Mouse (Mus musculus): ENCODE results near the gene Orm3. TPM values are rescaled to one million over a fixed set of nuclear protein-coding genes. Genes with fewer than 3 reads are reported as not detected.
"Not testable (repeated sequence)": the region's sequence is repeated elsewhere in the genome, so short reads cannot be mapped to it uniquely, and the experiment has no call there.

Orm3 gene
- polyA plus RNA-seq, 1 experiment: not detected

- Histone ChIP-seq H3K27ac (ENCODE audit: control insufficient read depth, insufficient read depth, low read depth, low read length) (no peak overlapping the region), H3K27me3 (ENCODE audit: control insufficient read depth, insufficient read depth, low read length) (no peaks in the 10 kb centered on the region), H3K4me3 (ENCODE audit: control insufficient read depth, low read depth, low read length) (no peak overlapping the region), H3K4me1 (ENCODE audit: control insufficient read depth, insufficient read depth, low read length) (no peaks in the 10 kb centered on the region), H3K36me3 (ENCODE audit: control insufficient read depth, insufficient read depth, low read length) (no peaks in the 10 kb centered on the region)
- no peak for TF ChIP-seq CTCF (IDR thresholded peaks at IDR 0.05; ENCODE audit: control insufficient read depth, insufficient read depth, insufficient replicate concordance, low read depth, low read length)
- no peak for TF ChIP-seq POLR2A (IDR thresholded peaks at IDR 0.05; ENCODE audit: control insufficient read depth, low read depth, low read length)
These were observed 39.8 kb upstream of the Orm3 start for GRCm38 (mm10) chr4:63316076-63316746.

GRCm38 (mm10) chr4:63319566-63319965, 36.4 kb upstream of the Orm3 start:
- H3K27ac ChIP-seq (ENCODE audit: control insufficient read depth, insufficient read depth, low read depth, low read length); H3K27me3 ChIP-seq (ENCODE audit: control insufficient read depth, insufficient read depth, low read length); H3K4me1 ChIP-seq (ENCODE audit: control insufficient read depth, insufficient read depth, low read length); H3K36me3 ChIP-seq (ENCODE audit: control insufficient read depth, insufficient read depth, low read length); H3K4me3 ChIP-seq (ENCODE audit: control insufficient read depth, low read depth, low read length): not testable (repeated sequence)
- TF ChIP-seq CTCF (IDR thresholded peaks at IDR 0.05; ENCODE audit: control insufficient read depth, insufficient read depth, insufficient replicate concordance, low read depth, low read length): peak; percentile 17; the same call in 1 of the 2 replicates

- H3K27me3 ChIP-seq (ENCODE audit: control insufficient read depth, insufficient read depth, low read length): no peaks in the 10 kb centered on the region
- H3K36me3 ChIP-seq (ENCODE audit: control insufficient read depth, insufficient read depth, low read length): no peaks in the 10 kb centered on the region
- TF ChIP-seq POLR2A (IDR thresholded peaks at IDR 0.05; ENCODE audit: control insufficient read depth, low read depth, low read length) (no peak), CTCF (IDR thresholded peaks at IDR 0.05; ENCODE audit: control insufficient read depth, insufficient read depth, insufficient replicate concordance, low read depth, low read length) (no peak)
These were observed 32.6 kb upstream of the Orm3 start for GRCm38 (mm10) chr4:63323275-63323815.

GRCm38 (mm10) chr4:63333403-63333802, 22.6 kb upstream of the Orm3 start:
- Histone ChIP-seq H3K4me1 (ENCODE audit: control insufficient read depth, insufficient read depth, low read length) (no peaks in the 10 kb centered on the region; the same call in 1 of the 2 replicates), H3K27ac (ENCODE audit: control insufficient read depth, insufficient read depth, low read depth, low read length) (no peak overlapping the region), H3K36me3 (ENCODE audit: control insufficient read depth, insufficient read depth, low read length) (no peaks in the 10 kb centered on the region), H3K27me3 (ENCODE audit: control insufficient read depth, insufficient read depth, low read length) (no peaks in the 10 kb centered on the region), H3K4me3 (ENCODE audit: control insufficient read depth, low read depth, low read length) (no peak overlapping the region)
- TF ChIP-seq CTCF (IDR thresholded peaks at IDR 0.05; ENCODE audit: control insufficient read depth, insufficient read depth, insufficient replicate concordance, low read depth, low read length): no peak

More at GRCm38 (mm10) chr4:63323275-63323815, 32.6 kb upstream of the Orm3 start:
- Histone ChIP-seq H3K4me1 (ENCODE audit: control insufficient read depth, insufficient read depth, low read length) (no peaks in the 10 kb centered on the region), H3K27ac (ENCODE audit: control insufficient read depth, insufficient read depth, low read depth, low read length) (no peak overlapping the region), H3K4me3 (ENCODE audit: control insufficient read depth, low read depth, low read length) (no peak overlapping the region)

- Histone ChIP-seq H3K4me1 (ENCODE audit: control insufficient read depth, insufficient read depth, low read length) (no peaks in the 10 kb centered on the region), H3K27me3 (ENCODE audit: control insufficient read depth, insufficient read depth, low read length) (no peaks in the 10 kb centered on the region), H3K36me3 (ENCODE audit: control insufficient read depth, insufficient read depth, low read length) (no peaks in the 10 kb centered on the region), H3K4me3 (ENCODE audit: control insufficient read depth, low read depth, low read length) (no peak overlapping the region), H3K27ac (ENCODE audit: control insufficient read depth, insufficient read depth, low read depth, low read length) (no peak overlapping the region)
- TF ChIP-seq CTCF (IDR thresholded peaks at IDR 0.05; ENCODE audit: control insufficient read depth, insufficient read depth, insufficient replicate concordance, low read depth, low read length): no peak
- TF ChIP-seq POLR2A (IDR thresholded peaks at IDR 0.05; ENCODE audit: control insufficient read depth, low read depth, low read length): no peak
These were observed 17.4 kb upstream of the Orm3 start for GRCm38 (mm10) chr4:63338414-63339076.

GRCm38 (mm10) chr4:63342491-63342890, 13.5 kb upstream of the Orm3 start:
- TF ChIP-seq CTCF (IDR thresholded peaks at IDR 0.05; ENCODE audit: control insufficient read depth, insufficient read depth, insufficient replicate concordance, low read depth, low read length) (no peak), POLR2A (IDR thresholded peaks at IDR 0.05; ENCODE audit: control insufficient read depth, low read depth, low read length) (no peak)
- no peaks in the 10 kb centered on the region for H3K4me1 ChIP-seq (ENCODE audit: control insufficient read depth, insufficient read depth, low read length)
- H3K27me3 ChIP-seq (ENCODE audit: control insufficient read depth, insufficient read depth, low read length): no peaks in the 10 kb centered on the region

GRCm38 (mm10) chr4:63343608-63344007, 12.4 kb upstream of the Orm3 start:
- Histone ChIP-seq H3K4me1 (ENCODE audit: control insufficient read depth, insufficient read depth, low read length) (no peaks in the 10 kb centered on the region), H3K27ac (ENCODE audit: control insufficient read depth, insufficient read depth, low read depth, low read length) (no peak overlapping the region), H3K4me3 (ENCODE audit: control insufficient read depth, low read depth, low read length) (no peak overlapping the region), H3K27me3 (ENCODE audit: control insufficient read depth, insufficient read depth, low read length) (no peaks in the 10 kb centered on the region), H3K36me3 (ENCODE audit: control insufficient read depth, insufficient read depth, low read length) (no peaks in the 10 kb centered on the region)
- TF ChIP-seq POLR2A (IDR thresholded peaks at IDR 0.05; ENCODE audit: control insufficient read depth, low read depth, low read length): no peak

More at GRCm38 (mm10) chr4:63342491-63342890, 13.5 kb upstream of the Orm3 start:
- Histone ChIP-seq H3K27ac (ENCODE audit: control insufficient read depth, insufficient read depth, low read depth, low read length) (no peak overlapping the region), H3K36me3 (ENCODE audit: control insufficient read depth, insufficient read depth, low read length) (no peaks in the 10 kb centered on the region), H3K4me3 (ENCODE audit: control insufficient read depth, low read depth, low read length) (no peak overlapping the region)

Data from testis, adult 2 months (tissue).